Mouse (Mus musculus): ENCODE measurements around the gene Asic2. TPM values are rescaled to one million over a fixed set of nuclear protein-coding genes. Genes with fewer than 3 reads are reported as not detected.

Gene Asic2
- polyA plus RNA-seq, 1 experiment from 2014 or later, result 7.7 TPM

DNA sequence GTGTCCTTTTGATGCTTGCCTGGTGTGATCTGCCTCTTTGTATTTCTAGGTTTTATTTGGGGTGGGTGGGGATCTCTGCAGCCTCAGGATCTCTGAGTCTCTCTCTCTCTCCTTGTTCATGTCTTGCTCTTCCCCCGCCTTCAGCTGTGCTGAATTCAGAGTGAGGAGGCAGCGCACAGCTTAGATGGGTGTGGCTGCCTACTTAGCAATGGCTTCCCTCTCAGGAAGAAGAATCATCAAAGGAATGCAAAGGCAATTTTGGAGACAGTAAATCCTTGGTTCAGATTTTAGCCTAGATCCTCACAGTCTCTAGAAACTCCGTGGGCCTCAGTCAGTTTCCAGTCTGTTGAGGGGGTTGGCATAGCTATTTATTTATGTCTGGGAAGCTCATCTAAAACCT is 297.8 kb downstream of the Asic2 start:
- ATAC-seq (ENCODE audit: low FRiP score), result no peak
- Histone ChIP-seq H3K9me3 (no peaks in the 10 kb centered on the region), H3K4me3 (no peak overlapping the region), H3K4me2 (no peak overlapping the region), H3K27me3 (no peaks in the 10 kb centered on the region), H3K27ac (no peak overlapping the region), H3K9ac (no peak overlapping the region), H3K4me1 (replicated peaks) (no peaks in the 10 kb centered on the region), H3K36me3 (no peaks in the 10 kb centered on the region)
- WGBS, result 86% methylated on average over 3 of the region's 3 CpGs

- Histone ChIP-seq H3K4me2 (no peak overlapping the region), H3K4me3 (no peak overlapping the region), H3K27ac (no peak overlapping the region), H3K9me3 (no peaks in the 10 kb centered on the region), H3K9ac (no peak overlapping the region), H3K27me3 (no peaks in the 10 kb centered on the region), H3K36me3 (no peaks in the 10 kb centered on the region), H3K4me1 (replicated peaks) (peaks cover 29% of the 10 kb centered on the region)
- ATAC-seq (ENCODE audit: low FRiP score), result no peak
- 68% methylated on average over 1 of the region's 1 CpGs for WGBS
Measured at GRCm38 (mm10) chr11:81658850-81659249, 309.4 kb downstream of the Asic2 start.

DNA sequence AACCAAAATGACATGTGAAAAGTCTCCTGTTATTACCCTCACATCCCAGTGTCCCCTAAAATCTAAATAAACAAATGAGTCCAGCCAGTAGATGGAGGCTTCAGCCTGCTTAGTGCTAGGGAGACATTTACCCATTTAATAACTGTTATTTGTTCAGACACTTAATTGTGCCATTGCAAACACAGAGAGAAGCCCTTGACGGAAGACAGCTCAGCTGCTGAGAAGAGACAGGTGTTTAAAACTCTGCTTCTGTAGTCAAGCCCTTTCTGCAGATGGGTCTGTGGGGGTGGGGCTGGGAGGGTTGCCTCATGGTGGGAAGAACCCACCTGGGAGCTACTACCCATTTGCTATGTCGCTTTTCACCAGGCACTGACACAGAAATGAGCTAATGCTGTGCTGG is 311.1 kb downstream of the Asic2 start:
- Histone ChIP-seq H3K27me3 (no peaks in the 10 kb centered on the region), H3K36me3 (no peaks in the 10 kb centered on the region), H3K4me2 (no peak overlapping the region), H3K4me3 (no peak overlapping the region), H3K4me1 (replicated peaks) (peaks cover 29% of the 10 kb centered on the region), H3K9me3 (no peaks in the 10 kb centered on the region), H3K9ac (no peak overlapping the region), H3K27ac (no peak overlapping the region; the same call in 1 of the 2 replicates)
- ATAC-seq (ENCODE audit: low FRiP score), result no peak
- WGBS, result 45% methylated on average over 2 of the region's 2 CpGs

GRCm38 (mm10) chr11:81647828-81648227 is 320.4 kb downstream of the Asic2 start:
- Histone ChIP-seq H3K36me3 (no peaks in the 10 kb centered on the region), H3K4me2 (no peak overlapping the region), H3K4me3 (no peak overlapping the region), H3K9ac (no peak overlapping the region), H3K9me3 (no peaks in the 10 kb centered on the region), H3K27ac (peak overlapping the region; percentile 74), H3K27me3 (peaks cover 4% of the 10 kb centered on the region; the same call in 1 of the 2 replicates), H3K4me1 (replicated peaks) (peaks cover 22% of the 10 kb centered on the region)
- no peak for ATAC-seq (ENCODE audit: low FRiP score)
- WGBS, result 35% methylated on average over 4 of the region's 4 CpGs

DNA sequence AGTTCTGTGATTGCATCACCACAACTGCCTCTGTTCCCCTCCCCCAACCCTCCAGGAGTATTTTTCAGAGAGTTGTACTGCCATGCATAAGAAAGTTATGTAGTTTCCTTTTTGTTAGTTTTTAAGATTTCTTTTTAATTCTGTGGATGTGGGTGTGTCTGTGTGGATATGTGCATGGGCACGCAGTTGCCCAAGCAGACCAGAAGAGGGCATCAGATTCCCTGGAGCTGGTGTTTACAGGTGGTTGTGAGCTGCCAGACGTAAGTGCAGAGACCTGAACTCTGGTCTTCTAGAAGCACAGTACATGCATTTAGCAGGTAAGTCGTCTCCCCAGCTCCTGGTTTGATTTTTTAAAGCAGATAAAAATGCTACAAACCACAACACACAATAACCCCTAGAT is 322.7 kb downstream of the Asic2 start:
- no peak overlapping the region for H3K27ac ChIP-seq
- peaks cover 22% of the 10 kb centered on the region for H3K4me1 ChIP-seq (replicated peaks)
- peaks cover 4% of the 10 kb centered on the region; the same call in 1 of the 2 replicates for H3K27me3 ChIP-seq
- no peak overlapping the region for H3K9ac ChIP-seq
- no peaks in the 10 kb centered on the region for H3K9me3 ChIP-seq
- no peak for ATAC-seq (ENCODE audit: low FRiP score)
- 85% methylated on average over 3 of the region's 3 CpGs for WGBS
- H3K36me3 ChIP-seq, result no peaks in the 10 kb centered on the region
- no peak overlapping the region for H3K4me2 ChIP-seq
- H3K4me3 ChIP-seq, result no peak overlapping the region

GRCm38 (mm10) chr11:81636356-81636755 is 331.9 kb downstream of the Asic2 start:
- Histone ChIP-seq H3K4me1 (replicated peaks) (0 out of 2 replicates have a peak, but pooled peaks cover 11% of the 10 kb centered on the region), H3K27ac (no peak overlapping the region), H3K36me3 (no peaks in the 10 kb centered on the region), H3K4me2 (no peak overlapping the region), H3K27me3 (no peaks in the 10 kb centered on the region), H3K4me3 (no peak overlapping the region), H3K9me3 (no peaks in the 10 kb centered on the region), H3K9ac (no peak overlapping the region)
- ATAC-seq (ENCODE audit: low FRiP score), result no peak
- WGBS, result 84% methylated on average over 9 of the region's 9 CpGs

DNA sequence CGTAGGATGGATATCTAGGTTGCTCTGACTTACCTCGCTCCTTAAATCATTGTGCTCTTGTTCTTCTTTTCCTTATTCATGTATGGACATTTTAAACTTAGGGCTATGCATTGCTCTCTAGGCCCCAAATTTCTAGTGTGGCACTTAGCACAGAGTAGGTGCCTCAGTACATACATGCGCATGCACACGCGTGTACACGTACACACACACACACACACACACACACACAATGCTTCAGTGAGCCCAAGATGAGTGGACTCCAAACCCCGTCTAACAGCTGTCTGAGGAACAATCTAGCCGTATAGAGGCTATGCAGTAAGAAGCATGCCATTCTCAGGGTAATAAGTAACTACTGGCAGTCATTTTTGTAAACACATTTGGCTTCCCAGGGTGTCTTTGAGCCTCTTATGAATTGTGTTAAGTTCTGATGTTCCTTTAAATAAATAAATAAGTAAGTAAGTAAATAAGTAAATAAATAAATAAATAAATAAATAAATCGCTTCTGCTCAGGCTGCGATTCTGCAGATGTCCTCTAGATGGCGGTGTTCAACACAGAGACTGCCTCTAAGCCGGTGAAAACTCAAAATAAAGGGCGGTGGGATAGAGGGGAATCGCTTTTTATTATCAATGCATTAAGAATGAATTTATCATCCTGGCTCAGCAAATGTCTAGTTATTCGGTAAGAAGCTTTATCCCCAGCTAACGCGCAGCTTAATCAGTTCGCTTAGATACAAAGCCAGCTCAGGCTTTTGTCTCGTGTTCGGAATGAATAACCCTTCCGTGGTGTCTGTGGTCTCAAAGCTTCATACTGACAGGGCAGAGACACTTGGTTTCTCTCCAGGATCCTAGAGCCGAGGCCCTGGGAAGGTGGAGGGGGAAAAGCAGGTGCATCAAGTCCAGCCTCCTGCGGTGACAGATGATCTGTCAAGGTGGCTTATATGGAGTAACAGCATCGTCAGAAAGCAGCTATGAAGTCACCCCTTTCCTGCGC is 333.6 kb downstream of the Asic2 start:
- Histone ChIP-seq H3K4me2 (peak overlapping the region; percentile 42), H3K4me1 (replicated peaks) (0 out of 2 replicates have a peak, but pooled peaks cover 11% of the 10 kb centered on the region), H3K27me3 (no peaks in the 10 kb centered on the region), H3K4me3 (peak overlapping the region; percentile 24; the same call in 1 of the 2 replicates), H3K27ac (peak overlapping the region; percentile 78), H3K36me3 (no peaks in the 10 kb centered on the region), H3K9ac (no peak overlapping the region), H3K9me3 (no peaks in the 10 kb centered on the region)
- ATAC-seq (ENCODE audit: low FRiP score), result peak; percentile 46; the same call in 1 of the 2 replicates
- WGBS, result 50% methylated on average over 25 of the region's 25 CpGs

GRCm38 (mm10) chr11:81625199-81625598 is 343.1 kb downstream of the Asic2 start:
- H3K4me2 ChIP-seq, result no peak overlapping the region
- no peak for ATAC-seq (ENCODE audit: low FRiP score)
- no peaks in the 10 kb centered on the region for H3K9me3 ChIP-seq
- no peak overlapping the region for H3K27ac ChIP-seq
- no peak overlapping the region for H3K4me3 ChIP-seq
- H3K4me1 ChIP-seq (replicated peaks), result no peaks in the 10 kb centered on the region
- no peaks in the 10 kb centered on the region for H3K27me3 ChIP-seq
- no peak overlapping the region for H3K9ac ChIP-seq
- H3K36me3 ChIP-seq, result no peaks in the 10 kb centered on the region
- 63% methylated on average over 4 of the region's 4 CpGs for WGBS

GRCm38 (mm10) chr11:81620516-81620915 is 347.7 kb downstream of the Asic2 start:
- Histone ChIP-seq H3K27ac (no peak overlapping the region), H3K27me3 (peaks cover 6% of the 10 kb centered on the region; the same call in 1 of the 2 replicates), H3K9ac (no peak overlapping the region), H3K36me3 (no peaks in the 10 kb centered on the region), H3K4me2 (no peak overlapping the region), H3K4me1 (replicated peaks) (0 out of 2 replicates have a peak, but pooled peaks cover 4% of the 10 kb centered on the region), H3K9me3 (no peaks in the 10 kb centered on the region), H3K4me3 (no peak overlapping the region)
- no peak for ATAC-seq (ENCODE audit: low FRiP score)
- 69% methylated on average over 6 of the region's 6 CpGs for WGBS

GRCm38 (mm10) chr11:81616437-81616836 is 351.8 kb downstream of the Asic2 start:
- Histone ChIP-seq H3K4me2 (no peak overlapping the region), H3K9ac (no peak overlapping the region), H3K36me3 (no peaks in the 10 kb centered on the region), H3K4me3 (no peak overlapping the region), H3K27ac (no peak overlapping the region), H3K27me3 (peaks cover 12% of the 10 kb centered on the region; the same call in 1 of the 2 replicates), H3K9me3 (no peaks in the 10 kb centered on the region), H3K4me1 (replicated peaks) (peaks cover 25% of the 10 kb centered on the region)
- WGBS, result 84% methylated on average over 8 of the region's 8 CpGs
- no peak for ATAC-seq (ENCODE audit: low FRiP score)

DNA sequence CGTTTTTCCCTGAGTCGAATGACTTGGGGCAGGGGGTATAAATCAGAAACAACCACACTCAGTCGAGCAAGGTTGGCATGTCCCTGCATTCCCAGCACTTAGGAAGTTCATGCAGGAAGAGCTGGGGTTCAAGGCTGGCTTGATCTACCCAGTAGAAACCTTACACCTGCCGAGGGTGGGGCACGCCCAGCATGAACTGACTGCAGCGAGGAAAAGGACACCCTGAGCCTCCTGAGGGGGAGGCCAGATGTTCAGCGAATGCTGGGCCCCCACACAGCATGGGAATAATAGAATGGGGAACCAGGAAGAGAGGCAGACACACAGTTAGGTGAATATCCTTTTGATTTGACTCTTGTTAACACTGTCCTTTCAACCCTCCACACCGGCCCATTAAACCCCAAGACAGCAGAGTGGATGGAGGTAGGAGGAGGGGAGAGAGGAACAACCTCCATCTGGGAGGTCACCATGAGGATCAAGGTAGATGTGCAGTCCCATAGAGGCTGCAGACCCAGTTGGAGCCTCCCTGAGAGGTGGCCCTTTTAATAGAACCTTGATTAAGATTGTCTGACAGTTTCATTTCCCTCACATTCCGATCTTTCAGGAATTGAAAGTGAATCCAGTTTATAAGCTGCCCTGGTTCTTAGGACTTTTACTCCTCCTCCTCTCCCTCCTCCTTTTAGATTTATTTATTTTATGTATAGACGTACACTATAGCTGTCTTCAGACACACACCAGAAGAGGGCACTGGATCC is 354.2 kb downstream of the Asic2 start:
- 0 out of 2 replicates have a peak overlapping the region, but pooled peaks have one; percentile 17 for H3K4me3 ChIP-seq

More for the DNA sequence above, 354.2 kb downstream of the Asic2 start:
- no peaks in the 10 kb centered on the region for H3K9me3 ChIP-seq
- H3K4me1 ChIP-seq (replicated peaks), result peaks cover 31% of the 10 kb centered on the region
- no peak overlapping the region for H3K27ac ChIP-seq
- no peak for ATAC-seq (ENCODE audit: low FRiP score)
- H3K4me2 ChIP-seq, result peak overlapping the region; percentile 51
- H3K27me3 ChIP-seq, result peaks cover 16% of the 10 kb centered on the region
- 0 out of 2 replicates have a peak overlapping the region, but pooled peaks have one; percentile 19 for H3K9ac ChIP-seq
- 27% methylated on average over 10 of the region's 10 CpGs for WGBS
- no peaks in the 10 kb centered on the region for H3K36me3 ChIP-seq
